Mouse (Mus musculus): Measurements from ENCODE around the gene Slc12a9. TPM values are rescaled to one million over a fixed set of nuclear protein-coding genes. Genes with fewer than 3 reads are reported as not detected.

Slc12a9 gene
- total and polyA plus RNA-seq, 3 experiments = 8.8 to 12.1 TPM; not detected in 1

DNA sequence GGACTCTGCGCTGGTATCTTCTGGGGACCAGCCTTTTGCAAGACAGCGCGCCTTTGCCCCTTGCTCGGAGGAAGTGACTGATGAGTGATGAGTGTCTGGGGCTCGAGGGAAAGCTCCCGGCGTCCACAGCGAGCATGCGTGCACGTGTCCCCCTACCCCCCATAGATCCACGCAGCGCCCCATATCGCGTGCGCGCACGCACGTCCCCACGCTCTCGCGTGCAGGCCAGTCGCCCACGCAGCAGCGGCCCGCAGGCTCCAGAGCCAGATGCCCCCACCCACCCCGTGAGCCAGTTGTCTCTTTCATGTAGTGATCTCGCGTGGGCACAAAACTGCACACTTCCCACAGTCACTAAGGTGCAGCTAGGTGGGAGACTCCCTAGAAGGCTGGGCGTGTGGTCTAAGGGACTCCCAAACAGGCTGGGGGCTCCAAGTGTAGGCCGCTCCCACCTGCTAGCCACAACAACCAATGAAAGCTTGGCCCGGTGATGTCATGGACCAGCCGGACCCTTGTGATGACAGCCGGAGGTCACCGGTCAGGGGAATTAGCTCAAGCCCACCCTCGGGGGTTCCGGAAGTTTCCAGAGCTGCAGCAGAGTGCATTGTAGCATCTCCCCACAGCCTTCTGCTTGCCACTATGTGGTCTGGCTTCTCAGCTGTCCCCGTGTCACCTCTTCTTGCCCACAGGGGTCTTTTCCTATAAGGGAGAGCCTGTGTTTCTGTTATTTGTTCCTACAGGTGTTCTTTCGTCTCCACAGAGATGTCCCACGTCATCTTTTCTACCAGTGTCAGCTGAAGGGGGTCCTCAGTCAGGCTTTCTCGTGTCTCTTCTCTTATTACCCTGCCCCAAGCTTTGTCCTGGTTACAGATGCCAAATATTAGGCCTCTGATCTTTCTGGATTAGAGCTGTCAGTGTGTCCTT lies 46.1 kb downstream of the Slc12a9 start, which contains the start of gene Ache:
Ache (plus strand) TSS at position 488 of the 921 bp plus-strand sequence.
- TF ChIP-seq EP300 (IDR thresholded peaks at IDR 0.05; ENCODE audit: low read depth in 1 of 2, low read length in 2 of 2) = no peak; a peak in 1 of 4 replicates
- TF ChIP-seq MAX (IDR thresholded peaks at IDR 0.05; ENCODE audit: low read length) = peak; percentile 62
- peak; percentile 21; the same call in 1 of the 2 replicates for TF ChIP-seq SMC3 (IDR thresholded peaks at IDR 0.05; ENCODE audit: low read depth, low read length)
- TF ChIP-seq MXI1 (IDR thresholded peaks at IDR 0.05; ENCODE audit: low read depth, low read length) = peak; percentile 64
- TF ChIP-seq MYC (IDR thresholded peaks at IDR 0.05; ENCODE audit: low read depth, low read length) = peak; percentile 34; the same call in 1 of the 2 replicates
- TF ChIP-seq TBP (IDR thresholded peaks at IDR 0.05; ENCODE audit: low read depth, low read length) = no peak
- 0 out of 2 replicates have a peak, but pooled peaks have one; percentile 34 for TF ChIP-seq ZMIZ1 (IDR thresholded peaks at IDR 0.05; ENCODE audit: low read depth, low read length)
- peak; percentile 64; the same call in 1 of the 2 replicates for TF ChIP-seq SIN3A (IDR thresholded peaks at IDR 0.05; ENCODE audit: low read length)
- TF ChIP-seq ETS1 (IDR thresholded peaks at IDR 0.05; ENCODE audit: low read depth, low read length) = peak; percentile 1
- TF ChIP-seq RCOR1 (IDR thresholded peaks at IDR 0.05; ENCODE audit: low read depth, low read length) = no peak
- TF ChIP-seq USF1 (IDR thresholded peaks at IDR 0.05; ENCODE audit: low read depth, low read length) = peak; percentile 35; the same call in 1 of the 2 replicates
- no peak for TF ChIP-seq CHD2 (IDR thresholded peaks at IDR 0.05; ENCODE audit: low read length)
- TF ChIP-seq USF2 (IDR thresholded peaks at IDR 0.05; ENCODE audit: borderline replicate concordance in 1 of 2, insufficient read depth in 1 of 2, low read depth in 1 of 2, low read length in 2 of 2) = peak in 1 of 2 experiments; percentile 28; a peak in 1 of 4 replicates
- no peak; a peak in 1 of 6 replicates for TF ChIP-seq CTCF (IDR thresholded peaks at IDR 0.05 in 2 of 3, conservative IDR thresholded peaks at IDR 0.05 in 1 of 3; ENCODE audit: control insufficient read depth in 1 of 3, insufficient read depth in 1 of 3, low read depth in 2 of 3, low read length in 3 of 3, poor library complexity in 1 of 3, severe bottlenecking in 1 of 3)
- TF ChIP-seq CHD1 (IDR thresholded peaks at IDR 0.05; ENCODE audit: low read depth, low read length) = 0 out of 2 replicates have a peak, but pooled peaks have one; percentile 42
- peak; percentile 8 to 36; a peak in 1 of 4 replicates for TF ChIP-seq POLR2A (IDR thresholded peaks at IDR 0.05; ENCODE audit: control insufficient read depth in 1 of 2, insufficient read depth in 1 of 2, low read depth in 1 of 2, low read length in 2 of 2, poor library complexity in 1 of 2)
- TF ChIP-seq MAZ (IDR thresholded peaks at IDR 0.05; ENCODE audit: low read depth, low read length) = peak; percentile 7
- peak; percentile 45; the same call in 1 of the 2 replicates for TF ChIP-seq NRF1 (IDR thresholded peaks at IDR 0.05; ENCODE audit: insufficient read depth, low read depth, low read length, poor library complexity, severe bottlenecking)
- peak; percentile 5; the same call in 1 of the 2 replicates for TF ChIP-seq TAL1 (IDR thresholded peaks at IDR 0.05; ENCODE audit: low read length)
- TF ChIP-seq RAD21 (IDR thresholded peaks at IDR 0.05; ENCODE audit: low read depth, low read length) = no peak
- peak; percentile 63; the same call in 1 of the 2 replicates for TF ChIP-seq BHLHE40 (IDR thresholded peaks at IDR 0.05; ENCODE audit: borderline replicate concordance, low read depth, low read length)
- H3K4me1 ChIP-seq (ENCODE audit: control insufficient read depth in 1 of 2, insufficient read depth in 2 of 2, low read length in 2 of 2) = peaks cover 3 to 27% of the 10 kb centered on the region in 2 experiments
- peak within 1 kb of the TSS; percentile 70 to 89 for H3K4me3 ChIP-seq (ENCODE audit: control insufficient read depth in 1 of 2, insufficient read depth in 1 of 2, low read depth in 2 of 2, low read length in 2 of 2)
- no peaks in the 10 kb centered on the region for H3K9me3 ChIP-seq (replicated peaks; ENCODE audit: insufficient read depth, low read length)
- DNase-seq (ENCODE audit: low read depth, low spot score) = peak; percentile 74
- peak within 1 kb of the TSS; percentile 86 for H3K9ac ChIP-seq (ENCODE audit: control insufficient read depth, low read depth, low read length, poor library complexity, severe bottlenecking)
- H3K79me2 ChIP-seq (ENCODE audit: control insufficient read depth, insufficient read depth, low read length, poor library complexity) = peaks cover 7% of the 10 kb centered on the region; the same call in 1 of the 2 replicates
- no peaks in the 10 kb centered on the region for H3K27me3 ChIP-seq (ENCODE audit: control insufficient read depth in 1 of 2, insufficient read depth in 2 of 2, low read length in 2 of 2)
- peak within 1 kb of the TSS; percentile 75 for H3K27ac ChIP-seq (ENCODE audit: control insufficient read depth, low read depth, low read length)
- peaks cover 0 to 17% of the 10 kb centered on the region in 2 experiments; a peak in 2 of 4 replicates for H3K36me3 ChIP-seq (ENCODE audit: control insufficient read depth in 1 of 2, insufficient read depth in 2 of 2, low read length in 2 of 2)
